10 mouse cellular contexts compared by ENCODE assay signal in genomic region chr3:97627893-97628292, GRCm38 (mm10). TPM values are rescaled to one million over a fixed set of nuclear protein-coding genes. Genes with fewer than 3 reads are reported as not detected.
DNase-seq lines count a peak whose midpoint lies in the region; ATAC-seq and TF ChIP-seq lines count a peak whose summit lies in the region.
"Had no signal": no experiment of that assay in that cellular context is flagged by ENCODE, and none has a peak within 500 bp of the region (broad histone marks: within the 10 kb centered on the region; RNA-seq: fewer than 3 reads in every experiment).

No protein-coding gene starts in this region.

- no peak for TF ChIP-seq EP300 in lung, postnatal 0 days (IDR thresholded peaks at IDR 0.05)

- peaks cover 7% of the 10 kb centered on the region; the same call in 1 of the 2 replicates for H3K4me1 ChIP-seq in lung, postnatal 0 days (ENCODE audit: insufficient read depth, low read depth, low read length)
- 0 out of 2 replicates have a peak, but pooled peaks cover 11% of the 10 kb centered on the region for H3K4me1 ChIP-seq in limb, embryonic 10.5 days
- H3K4me1 ChIP-seq in small intestine, adult 2 months (ENCODE audit: control insufficient read depth, insufficient read depth, insufficient read length, low read length): peaks cover 20% of the 10 kb centered on the region; the same call in 1 of the 2 replicates
- H3K4me1 ChIP-seq in hindbrain, embryonic 10.5 days (replicated peaks): peaks cover 9% of the 10 kb centered on the region

- H3K4me2 ChIP-seq in lung, postnatal 0 days (replicated peaks; ENCODE audit: low read depth, low read length): peak overlapping the region; percentile 53

- peak overlapping the region; percentile 74 for H3K4me3 ChIP-seq in gastrocnemius, adult 2 months
- peak overlapping the region; percentile 43 for H3K4me3 ChIP-seq in lung, postnatal 0 days (ENCODE audit: low read depth, low read length)
- H3K4me3 ChIP-seq in limb, embryonic 10.5 days: peak overlapping the region; percentile 52
- H3K4me3 ChIP-seq in small intestine, adult 2 months (ENCODE audit: low read depth, low read length): no peak overlapping the region
- no peak overlapping the region for H3K4me3 ChIP-seq in hindbrain, embryonic 10.5 days

- DNase-seq in gastrocnemius, adult 2 months: no peak
- no peak for DNase-seq in gastrocnemius, postnatal 14 days
- peak; percentile 16 for DNase-seq in lung, postnatal 0 days (ENCODE audit: low spot score)
- no peak for DNase-seq in lung, postnatal 4 days
- DNase-seq in limb, embryonic 10.5 days (ENCODE audit: low spot score): no peak
- no peak for DNase-seq in hindbrain, embryonic 10.5 days (ENCODE audit: low spot score)
- DNase-seq in gastrocnemius, postnatal 36 days: no peak

- WGBS in lung, postnatal 0 days: 49% methylated on average over 7 of the region's 7 CpGs
- 79% methylated on average over 7 of the region's 7 CpGs for WGBS in limb, embryonic 10.5 days
- WGBS in small intestine, adult 2 months: 22% methylated on average over 7 of the region's 7 CpGs
- 81% methylated on average over 7 of the region's 7 CpGs for WGBS in hindbrain, embryonic 10.5 days

- no peaks in the 10 kb centered on the region for H3K36me3 ChIP-seq in lung, postnatal 0 days (ENCODE audit: insufficient read depth, low read length)
- no peaks in the 10 kb centered on the region for H3K36me3 ChIP-seq in limb, embryonic 10.5 days
- H3K36me3 ChIP-seq in small intestine, adult 2 months (ENCODE audit: control insufficient read depth, insufficient read depth, low read length): peaks cover 3% of the 10 kb centered on the region; the same call in 1 of the 2 replicates
- H3K36me3 ChIP-seq in hindbrain, embryonic 10.5 days: no peaks in the 10 kb centered on the region

- H3K9me3 ChIP-seq in lung, postnatal 0 days (ENCODE audit: low read length): no peaks in the 10 kb centered on the region
- H3K9me3 ChIP-seq in limb, embryonic 10.5 days (replicated peaks): no peaks in the 10 kb centered on the region
- H3K9me3 ChIP-seq in hindbrain, embryonic 10.5 days: no peaks in the 10 kb centered on the region

- no peak for ATAC-seq in lung, postnatal 0 days

- TF ChIP-seq POLR2A in small intestine, adult 2 months (IDR thresholded peaks at IDR 0.05; ENCODE audit: low read depth, low read length): no peak

- intact Hi-C loops in gastrocnemius, adult 2 months (cut with DNase I): no loop called here
- intact Hi-C loops in gastrocnemius, postnatal 14 days (cut with DNase I; ENCODE audit: low total_unique reads): no loop called here
- intact Hi-C loops in gastrocnemius, postnatal 36 days (cut with DNase I): no loop called here

- H3K27me3 ChIP-seq in lung, postnatal 0 days (replicated peaks; ENCODE audit: insufficient read depth, low read length): no peaks in the 10 kb centered on the region
- no peaks in the 10 kb centered on the region for H3K27me3 ChIP-seq in limb, embryonic 10.5 days (ENCODE audit: low read depth, poor library complexity, severe bottlenecking)
- no peaks in the 10 kb centered on the region for H3K27me3 ChIP-seq in small intestine, adult 2 months (ENCODE audit: control insufficient read depth, insufficient read depth, low read length)
- no peaks in the 10 kb centered on the region for H3K27me3 ChIP-seq in hindbrain, embryonic 10.5 days (ENCODE audit: insufficient read depth, poor library complexity, severe bottlenecking)

- peak overlapping the region; percentile 87; the same call in 1 of the 2 replicates for H3K27ac ChIP-seq in gastrocnemius, adult 2 months
- H3K27ac ChIP-seq in lung, postnatal 0 days (ENCODE audit: low read length): peak overlapping the region; percentile 60; the same call in 1 of the 2 replicates
- H3K27ac ChIP-seq in limb, embryonic 10.5 days: no peak overlapping the region
- peak overlapping the region; percentile 65 for H3K27ac ChIP-seq in small intestine, adult 2 months (ENCODE audit: insufficient read depth, low read depth, low read length)
- no peak overlapping the region for H3K27ac ChIP-seq in hindbrain, embryonic 10.5 days

- TF ChIP-seq CTCF in gastrocnemius, adult 2 months (IDR thresholded peaks at IDR 0.05): no peak
- TF ChIP-seq CTCF in lung, postnatal 0 days (IDR thresholded peaks at IDR 0.05): no peak
- no peak for TF ChIP-seq CTCF in small intestine, adult 2 months (IDR thresholded peaks at IDR 0.05; ENCODE audit: extremely low read depth, insufficient read length, insufficient replicate concordance, low read depth, low read length)

- H3K9ac ChIP-seq in lung, postnatal 0 days (replicated peaks; ENCODE audit: low read depth): no peak overlapping the region

RNA-seq across cellular contexts. Expression of gene Fmo5, which starts 0.7 kb away (rescaled TPM):
- 1 to 10 TPM; 6.5 to 7.3 TPM for total RNA-seq in gastrocnemius, adult 2 months (2021)
- total RNA-seq in gastrocnemius, postnatal 14 days (2021): 1 to 10 TPM; 3.8 to 4.1 TPM
- polyA plus RNA-seq in lung, postnatal 0 days (2015; fragmentation: Nextera tagmentation; extraction: Ambion mirVana): 6.1 and 6.5 TPM in 2 replicates
- 0.30 and 0.73 TPM in 2 replicates for polyA plus RNA-seq in limb, embryonic 10.5 days (2016; fragmentation: Nextera tagmentation; extraction: Ambion mirVana)
- 11.3 and 84.1 TPM in 2 replicates for polyA plus RNA-seq in small intestine, adult 2 months (2012; rRNA removed)
- polyA plus RNA-seq in hindbrain, embryonic 10.5 days (2016; fragmentation: Nextera tagmentation; extraction: Ambion mirVana): 0.50 and 0.76 TPM in 2 replicates
- total RNA-seq in gastrocnemius, postnatal 36 days (2021): 1 to 10 TPM; 5.2 to 5.8 TPM

RNA-seq across cellular contexts. Expression of gene Chd1l, which starts 17.9 kb away (rescaled TPM):
- 10 to 100 TPM; 10.6 to 11.5 TPM for total RNA-seq in gastrocnemius, adult 2 months (2021)
- total RNA-seq in gastrocnemius, postnatal 14 days (2021): 10 to 100 TPM in 1 of 2 experiments, 1 to 10 TPM in 1; 10.0 to 11.2 TPM
- polyA plus RNA-seq in lung, postnatal 0 days (2015; fragmentation: Nextera tagmentation; extraction: Ambion mirVana): 9.5 and 9.6 TPM in 2 replicates
- polyA plus RNA-seq in limb, embryonic 10.5 days (2016; fragmentation: Nextera tagmentation; extraction: Ambion mirVana): 20.1 and 20.8 TPM in 2 replicates
- 1.5 and 2.3 TPM in 2 replicates for polyA plus RNA-seq in small intestine, adult 2 months (2012; rRNA removed)
- polyA plus RNA-seq in hindbrain, embryonic 10.5 days (2016; fragmentation: Nextera tagmentation; extraction: Ambion mirVana): 17.5 and 21.5 TPM in 2 replicates
- 10 to 100 TPM in 1 of 2 experiments, 1 to 10 TPM in 1; 9.6 to 10.4 TPM for total RNA-seq in gastrocnemius, postnatal 36 days (2021)

RNA-seq across cellular contexts. Expression of gene Prkab2, which starts 30.1 kb away (rescaled TPM):
- 100 to 1,000 TPM; 137 to 243 TPM for total RNA-seq in gastrocnemius, adult 2 months (2021)
- 10 to 100 TPM; 65.3 to 69.8 TPM for total RNA-seq in gastrocnemius, postnatal 14 days (2021)
- 3.1 and 3.7 TPM in 2 replicates for polyA plus RNA-seq in lung, postnatal 0 days (2015; fragmentation: Nextera tagmentation; extraction: Ambion mirVana)
- 4.3 and 5.8 TPM in 2 replicates for polyA plus RNA-seq in limb, embryonic 10.5 days (2016; fragmentation: Nextera tagmentation; extraction: Ambion mirVana)
- 0.90 and 1.2 TPM in 2 replicates for polyA plus RNA-seq in small intestine, adult 2 months (2012; rRNA removed)
- polyA plus RNA-seq in hindbrain, embryonic 10.5 days (2016; fragmentation: Nextera tagmentation; extraction: Ambion mirVana): 6.4 and 7.4 TPM in 2 replicates
- total RNA-seq in gastrocnemius, postnatal 36 days (2021): 100 to 1,000 TPM; 178 to 198 TPM

RNA-seq across cellular contexts. Expression of gene Gm17651, which starts 46.6 kb away (rescaled TPM):
- total RNA-seq in gastrocnemius, adult 2 months (2021): not detected
- not detected for total RNA-seq in gastrocnemius, postnatal 14 days (2021)
- not detected in 2 replicates for polyA plus RNA-seq in lung, postnatal 0 days (2015; fragmentation: Nextera tagmentation; extraction: Ambion mirVana)
- not detected in 2 replicates for polyA plus RNA-seq in limb, embryonic 10.5 days (2016; fragmentation: Nextera tagmentation; extraction: Ambion mirVana)
- polyA plus RNA-seq in small intestine, adult 2 months (2012; rRNA removed): not detected in 2 replicates
- not detected in 2 replicates for polyA plus RNA-seq in hindbrain, embryonic 10.5 days (2016; fragmentation: Nextera tagmentation; extraction: Ambion mirVana)
- not detected for total RNA-seq in gastrocnemius, postnatal 36 days (2021)
- total RNA-seq: gastrocnemius, postnatal 4 days; left cerebral cortex, adult 8-10 months had no signal

Comparison
In these comparisons a context has a peak if more than half of its experiments do, and no peak if none do; other contexts are left out.
1. H3K27ac ChIP-seq: peak in gastrocnemius, adult 2 months (single experiment), lung, postnatal 0 days (single experiment) and small intestine, adult 2 months (single experiment); none in limb, embryonic 10.5 days (single experiment) and hindbrain, embryonic 10.5 days (single experiment).
2. H3K4me3 ChIP-seq: peak in gastrocnemius, adult 2 months (single experiment), lung, postnatal 0 days (single experiment) and limb, embryonic 10.5 days (single experiment); none in small intestine, adult 2 months (single experiment) and hindbrain, embryonic 10.5 days (single experiment).